Mouse (Mus musculus) gonadal fat pad, adult 2 months (tissue): ENCODE results near the gene Tctn1. TPM values are rescaled to one million over a fixed set of nuclear protein-coding genes. Genes with fewer than 3 reads are reported as not detected.

Experiments
- polyA plus RNA-seq: library from polyadenylated mRNA; depleted of rRNA; stranded (reverse); fragments of >200 nt; gene quantifications from 2 replicates; pipeline ENCODE4 v1.2.3, GENCODE M21; 2012; rRNA removed

Gene Tctn1
- polyA plus RNA-seq, 1 experiment, result 46.7 TPM

Other genes starting within 250 kb of the Tctn1 start
- 2.3 and 2.5 TPM in 2 replicates for gene Cux2, start 214.4 kb downstream of the Tctn1 start, polyA plus RNA-seq
- gene Myl2, start 163.5 kb downstream of the Tctn1 start, polyA plus RNA-seq, result 0.70 TPM in 1 of 2 replicates, not detected in the other
- gene Ccdc63, start 123.6 kb downstream of the Tctn1 start, polyA plus RNA-seq, result 0.41 and 0.69 TPM in 2 replicates
- 97.8 and 104 TPM in 2 replicates for gene Ppp1cc, start 106.2 kb downstream of the Tctn1 start, polyA plus RNA-seq
- 20.6 and 38.3 TPM in 2 replicates for gene Hvcn1, start 57.7 kb downstream of the Tctn1 start, polyA plus RNA-seq
- 20.0 and 20.4 TPM in 2 replicates for gene Pptc7, start 19.9 kb upstream of the Tctn1 start, polyA plus RNA-seq
- gene Rad9b, start 89.8 kb upstream of the Tctn1 start, polyA plus RNA-seq, result 12.3 and 12.7 TPM in 2 replicates
- gene Vps29, start 89.9 kb upstream of the Tctn1 start, polyA plus RNA-seq, result 100 and 102 TPM in 2 replicates
- 27.8 and 28.2 TPM in 2 replicates for gene Gpn3, start 107.4 kb upstream of the Tctn1 start, polyA plus RNA-seq
- 24.1 and 28.9 TPM in 2 replicates for gene Fam216a, start 107.9 kb upstream of the Tctn1 start, polyA plus RNA-seq
- 188 and 195 TPM in 2 replicates for gene Arpc3, start 127.4 kb upstream of the Tctn1 start, polyA plus RNA-seq
- gene Anapc7, start 157.2 kb upstream of the Tctn1 start, polyA plus RNA-seq, result 26.3 and 29.8 TPM in 2 replicates
- gene Atp2a2, start 237.8 kb upstream of the Tctn1 start, polyA plus RNA-seq, result 97.9 and 146 TPM in 2 replicates